Mouse (Mus musculus) forebrain, embryonic 15.5 days (tissue): Measurements from ENCODE around the gene Ush1g. TPM values are rescaled to one million over a fixed set of nuclear protein-coding genes. Genes with fewer than 3 reads are reported as not detected.

Experiments
- ATAC-seq: fragments of 200-750 bp; cut with Nextera tagmentation; replicated peaks from 2 replicates; pipeline ENCODE4 v1.8.0; 2017; ENCODE audit warnings: mild to moderate bottlenecking, moderate TSS enrichment, moderate library complexity
- H3K27ac ChIP-seq: fragments of 300-500 bp; sonication (generic); replicated peaks from 2 replicates; pipeline ENCODE4 v1.5.1; 2015; ENCODE audit warnings: mild to moderate bottlenecking, inconsistent platforms
- H3K27me3 ChIP-seq: fragments of 300-500 bp; sonication (generic); 2 replicates; pipeline ENCODE4 v1.6.1; 2015; ENCODE audit warnings: inconsistent platforms
- H3K36me3 ChIP-seq: fragments of 300-500 bp; sonication (generic); 2 replicates; pipeline ENCODE4 v1.6.1; 2015; ENCODE audit warnings: mild to moderate bottlenecking, inconsistent platforms
- H3K4me1 ChIP-seq: fragments of 300-500 bp; sonication (generic); 2 replicates; pipeline ENCODE4 v1.6.1; 2015; ENCODE audit warnings: inconsistent platforms
- H3K4me2 ChIP-seq: fragments of 300-500 bp; sonication (generic); replicated peaks from 2 replicates; pipeline ENCODE4 v1.6.1; 2015; ENCODE audit warnings: mild to moderate bottlenecking, inconsistent platforms
- H3K4me3 ChIP-seq: fragments of 300-500 bp; sonication (generic); 2 replicates; pipeline ENCODE4 v1.5.1; 2015; ENCODE audit warnings: mild to moderate bottlenecking, inconsistent platforms
- H3K9ac ChIP-seq: fragments of 300-500 bp; sonication (generic); replicated peaks from 2 replicates; pipeline ENCODE4 v1.6.1; 2015; ENCODE audit warnings: mild to moderate bottlenecking, inconsistent platforms
- H3K9me3 ChIP-seq: fragments of 300-500 bp; sonication (generic); 2 replicates; pipeline ENCODE4 v1.6.1; 2016; ENCODE audit warnings: inconsistent platforms
- WGBS: fragments of 180-500 bp; shearing (Covaris S2); methylation state at CpG from one replicate; pipeline ENCODE4 v1.1.7; 2015; ENCODE audit warnings: mixed read lengths; 5-methylcytosine and 5-hydroxymethylcytosine counted together
- polyA plus RNA-seq: library from polyadenylated mRNA; unstranded; fragments of >200 nt; fragmentation: Nextera tagmentation; extraction: Ambion mirVana; gene quantifications from 2 replicates; pipeline ENCODE4 v1.2.1, GENCODE M21; 2015

The Ush1g gene
- polyA plus RNA-seq, 1 experiment from 2014 or later: 0.05 TPM

DNA sequence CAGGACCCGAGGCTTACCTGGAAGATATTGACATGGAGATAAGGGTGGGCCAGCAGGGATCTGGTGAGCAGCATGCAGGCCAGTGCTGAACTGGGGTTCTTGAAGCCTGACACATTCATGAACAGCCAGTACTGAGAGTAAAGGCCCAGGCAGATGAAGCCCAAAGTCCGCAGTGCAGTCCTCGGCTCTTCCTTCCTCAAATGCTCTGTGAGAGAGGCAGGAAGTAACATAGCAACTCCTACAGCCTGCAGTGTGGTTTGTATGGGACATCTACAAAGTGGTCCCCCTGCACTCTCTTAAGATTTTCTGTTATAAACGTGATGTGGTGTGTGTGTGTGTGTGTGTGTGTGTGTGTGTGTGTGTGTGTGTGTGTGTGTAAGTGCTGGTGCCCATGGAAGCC, 36.6 kb downstream of the Ush1g start:
- no peaks in the 10 kb centered on the region for H3K27me3 ChIP-seq
- H3K4me1 ChIP-seq: peaks cover 16% of the 10 kb centered on the region
- no peak overlapping the region for H3K27ac ChIP-seq
- WGBS: 74% methylated on average over 4 of the region's 4 CpGs
- no peak overlapping the region for H3K4me2 ChIP-seq
- no peak for ATAC-seq
- no peaks in the 10 kb centered on the region for H3K36me3 ChIP-seq
- H3K9me3 ChIP-seq: no peaks in the 10 kb centered on the region
- no peak overlapping the region for H3K4me3 ChIP-seq
- H3K9ac ChIP-seq: no peak overlapping the region

DNA sequence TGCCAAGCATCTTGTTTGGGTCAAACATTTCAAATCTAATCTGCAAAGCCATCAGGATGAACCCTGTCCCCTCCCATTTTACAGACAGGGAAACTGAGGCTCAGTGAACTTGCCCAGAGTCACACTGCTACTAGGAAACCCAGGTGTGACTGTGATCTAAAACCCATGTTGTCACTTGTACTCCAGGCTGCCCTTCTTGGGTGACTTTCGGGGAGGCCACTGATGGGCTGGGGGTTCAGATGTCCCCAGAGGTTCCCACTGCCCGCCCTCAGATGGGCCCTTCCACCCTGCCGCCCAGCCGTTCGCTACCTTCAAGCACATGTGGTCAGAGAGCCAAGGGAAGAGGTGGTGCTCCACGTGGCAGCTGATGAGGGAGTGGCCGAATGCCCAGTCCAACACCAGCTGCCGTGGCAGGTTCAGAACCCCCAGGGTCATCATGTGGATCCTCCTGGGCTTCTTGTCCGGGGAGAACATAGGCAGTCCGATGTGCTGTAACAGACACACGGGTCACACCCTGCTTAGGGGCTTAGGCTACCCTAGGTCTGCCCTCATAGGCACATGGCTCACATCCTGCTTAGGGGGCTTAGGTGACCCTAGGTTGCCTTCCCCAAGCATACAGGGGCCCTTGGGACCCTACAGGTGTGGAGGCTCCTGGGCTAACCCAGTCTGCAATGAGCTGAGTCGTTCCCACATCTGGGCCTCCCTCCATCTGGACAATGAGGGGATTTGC, 37.8 kb downstream of the Ush1g start:
- peaks cover 16% of the 10 kb centered on the region for H3K4me1 ChIP-seq
- WGBS: 88% methylated on average over 12 of the region's 12 CpGs
- H3K9me3 ChIP-seq: no peaks in the 10 kb centered on the region
- no peaks in the 10 kb centered on the region for H3K36me3 ChIP-seq
- no peak overlapping the region for H3K27ac ChIP-seq
- no peak overlapping the region for H3K9ac ChIP-seq
- no peak overlapping the region for H3K4me2 ChIP-seq
- no peaks in the 10 kb centered on the region for H3K27me3 ChIP-seq
- no peak for ATAC-seq
- H3K4me3 ChIP-seq: no peak overlapping the region

- Histone ChIP-seq H3K4me2 (no peak overlapping the region), H3K4me1 (peaks cover 16% of the 10 kb centered on the region), H3K36me3 (no peaks in the 10 kb centered on the region), H3K4me3 (no peak overlapping the region), H3K9me3 (no peaks in the 10 kb centered on the region), H3K27ac (no peak overlapping the region), H3K9ac (no peak overlapping the region), H3K27me3 (no peaks in the 10 kb centered on the region)
- no peak for ATAC-seq
- 73% methylated on average over 9 of the region's 9 CpGs for WGBS
Measured at GRCm38 (mm10) chr11:115283486-115283765, 38.4 kb downstream of the Ush1g start.

GRCm38 (mm10) chr11:115282723-115283485, 38.9 kb downstream of the Ush1g start:
- no peak overlapping the region for H3K4me2 ChIP-seq
- H3K27ac ChIP-seq: no peak overlapping the region
- ATAC-seq: no peak
- H3K27me3 ChIP-seq: no peaks in the 10 kb centered on the region
- H3K4me1 ChIP-seq: peaks cover 18% of the 10 kb centered on the region
- WGBS: 90% methylated on average over 8 of the region's 8 CpGs
- H3K9me3 ChIP-seq: no peaks in the 10 kb centered on the region
- no peak overlapping the region for H3K9ac ChIP-seq
- no peaks in the 10 kb centered on the region for H3K36me3 ChIP-seq
- H3K4me3 ChIP-seq: no peak overlapping the region

GRCm38 (mm10) chr11:115282295-115282694, 39.5 kb downstream of the Ush1g start:
- no peaks in the 10 kb centered on the region for H3K27me3 ChIP-seq
- peak overlapping the region; percentile 19; the same call in 1 of the 2 replicates for H3K27ac ChIP-seq
- H3K4me2 ChIP-seq: no peak overlapping the region
- no peak overlapping the region for H3K9ac ChIP-seq
- no peaks in the 10 kb centered on the region for H3K36me3 ChIP-seq
- H3K4me3 ChIP-seq: no peak overlapping the region
- 81% methylated on average over 8 of the region's 8 CpGs for WGBS
- no peak for ATAC-seq
- H3K4me1 ChIP-seq: peaks cover 22% of the 10 kb centered on the region
- H3K9me3 ChIP-seq: no peaks in the 10 kb centered on the region

DNA sequence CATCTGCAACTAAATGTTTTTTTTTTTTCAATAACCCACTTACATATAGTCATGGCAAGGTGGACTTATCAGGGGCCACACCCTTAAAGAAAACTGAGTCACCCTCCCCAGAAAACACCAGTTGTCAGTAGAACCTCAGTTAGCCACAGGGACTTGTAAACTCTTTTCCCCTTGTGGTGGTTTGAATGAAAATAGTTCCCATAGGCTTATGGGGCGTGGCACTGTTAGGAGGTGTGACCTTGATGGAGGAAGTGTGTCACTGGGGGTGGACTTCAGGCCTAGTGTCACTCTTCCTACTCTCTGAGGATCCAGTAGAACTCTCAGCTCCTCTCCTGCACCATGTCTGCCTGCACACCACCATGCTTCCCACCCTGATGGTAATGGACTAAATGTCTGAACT, 42.1 kb downstream of the Ush1g start:
- 79% methylated on average over 1 of the region's 1 CpGs for WGBS
- Histone ChIP-seq H3K4me2 (no peak overlapping the region), H3K36me3 (no peaks in the 10 kb centered on the region), H3K27ac (no peak overlapping the region), H3K4me1 (peaks cover 24% of the 10 kb centered on the region), H3K27me3 (no peaks in the 10 kb centered on the region), H3K9ac (no peak overlapping the region), H3K9me3 (no peaks in the 10 kb centered on the region), H3K4me3 (no peak overlapping the region)
- no peak for ATAC-seq

DNA sequence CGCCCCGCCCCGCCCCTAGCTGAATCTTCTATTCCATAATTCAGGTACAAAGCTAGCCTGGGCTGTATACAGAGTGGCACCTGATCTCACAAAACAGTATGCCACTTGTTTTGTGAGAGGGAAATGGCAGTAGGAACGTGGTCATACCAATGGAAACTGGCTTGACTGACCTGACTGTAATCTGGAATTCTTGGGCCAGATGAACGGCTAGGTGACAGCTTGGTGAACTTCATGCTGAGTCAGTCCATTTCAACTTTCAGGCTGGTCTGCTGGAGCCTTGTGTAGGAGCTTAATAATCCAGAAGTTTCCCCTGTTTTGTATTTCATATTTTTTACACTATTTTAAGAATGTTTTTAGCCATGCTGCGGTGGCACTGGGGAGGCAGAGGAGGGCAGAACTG, 43.7 kb downstream of the Ush1g start:
- H3K9me3 ChIP-seq: no peaks in the 10 kb centered on the region
- H3K27me3 ChIP-seq: no peaks in the 10 kb centered on the region
- H3K4me3 ChIP-seq: no peak overlapping the region
- H3K4me2 ChIP-seq: no peak overlapping the region
- no peak for ATAC-seq
- H3K27ac ChIP-seq: no peak overlapping the region
- peak overlapping the region; percentile 61; the same call in 1 of the 2 replicates for H3K9ac ChIP-seq
- WGBS: 78% methylated on average over 6 of the region's 6 CpGs
- peaks cover 26% of the 10 kb centered on the region for H3K4me1 ChIP-seq
- no peaks in the 10 kb centered on the region for H3K36me3 ChIP-seq

- H3K9me3 ChIP-seq: no peaks in the 10 kb centered on the region
- H3K9ac ChIP-seq: peak overlapping the region; percentile 61
- H3K4me3 ChIP-seq: peak overlapping the region; percentile 72
- 21% methylated on average over 7 of the region's 7 CpGs for WGBS
- H3K27ac ChIP-seq: peak overlapping the region; percentile 91
- H3K36me3 ChIP-seq: no peaks in the 10 kb centered on the region
- H3K4me2 ChIP-seq: peak overlapping the region; percentile 82
- peaks cover 26% of the 10 kb centered on the region for H3K4me1 ChIP-seq
- ATAC-seq: no peak
- no peaks in the 10 kb centered on the region for H3K27me3 ChIP-seq
Measured at GRCm38 (mm10) chr11:115277604-115277975, 44.3 kb downstream of the Ush1g start.

DNA sequence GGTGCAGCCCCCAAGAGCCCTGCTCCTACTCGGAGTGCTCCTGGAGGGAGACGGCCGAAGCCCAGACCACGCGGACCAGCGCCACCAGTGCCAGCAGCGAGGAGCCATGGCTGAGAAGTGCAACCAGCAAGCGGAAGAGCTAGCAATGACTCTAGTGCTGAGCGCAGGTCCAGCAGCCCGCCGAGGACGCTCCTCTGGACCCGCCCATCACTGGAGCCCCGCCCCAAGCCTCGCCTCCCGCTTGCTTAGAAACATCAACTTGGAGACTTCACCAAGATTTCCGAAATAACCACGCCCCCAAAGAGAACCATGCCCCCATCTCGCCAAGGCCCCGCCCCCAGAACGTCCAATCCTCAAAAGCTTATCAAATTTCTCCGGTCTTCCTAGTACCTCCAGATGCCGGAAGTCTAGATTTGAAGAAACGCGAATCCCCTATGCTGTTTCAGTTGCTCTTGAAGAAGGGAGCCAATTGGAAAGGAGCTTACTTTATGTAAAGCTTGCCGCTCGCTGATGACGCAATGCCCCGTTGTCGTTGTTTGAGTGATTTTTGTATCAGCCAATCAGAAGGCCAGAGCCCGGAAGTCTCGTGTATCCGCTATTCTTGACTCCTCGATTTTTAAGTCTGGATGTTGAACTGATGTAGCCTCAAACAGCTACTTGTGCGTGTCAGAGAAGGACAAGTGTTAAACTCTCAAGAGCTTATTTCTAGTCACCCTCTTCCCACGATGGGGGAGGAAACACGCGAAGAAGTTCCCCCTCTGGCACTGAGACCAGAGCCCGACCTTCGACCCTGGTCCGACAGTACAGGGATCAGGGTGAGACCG, 44.8 kb downstream of the Ush1g start, which contains the start of gene Fdxr:
TSS of gene Fdxr (minus strand) at position 271 of the 824 bp plus-strand sequence.
- H3K4me3 ChIP-seq: peak within 1 kb of the TSS; percentile 72
- WGBS: under 1% methylated on average over 42 of the region's 42 CpGs
- H3K9ac ChIP-seq: peak within 1 kb of the TSS; percentile 75
- no peaks in the 10 kb centered on the region for H3K9me3 ChIP-seq
- peak within 1 kb of the TSS; percentile 91 for H3K27ac ChIP-seq
- H3K36me3 ChIP-seq: no peaks in the 10 kb centered on the region
- peak; percentile 97 for ATAC-seq
- peaks cover 26% of the 10 kb centered on the region for H3K4me1 ChIP-seq
- H3K4me2 ChIP-seq: peak within 1 kb of the TSS; percentile 82
- H3K27me3 ChIP-seq: no peaks in the 10 kb centered on the region

DNA sequence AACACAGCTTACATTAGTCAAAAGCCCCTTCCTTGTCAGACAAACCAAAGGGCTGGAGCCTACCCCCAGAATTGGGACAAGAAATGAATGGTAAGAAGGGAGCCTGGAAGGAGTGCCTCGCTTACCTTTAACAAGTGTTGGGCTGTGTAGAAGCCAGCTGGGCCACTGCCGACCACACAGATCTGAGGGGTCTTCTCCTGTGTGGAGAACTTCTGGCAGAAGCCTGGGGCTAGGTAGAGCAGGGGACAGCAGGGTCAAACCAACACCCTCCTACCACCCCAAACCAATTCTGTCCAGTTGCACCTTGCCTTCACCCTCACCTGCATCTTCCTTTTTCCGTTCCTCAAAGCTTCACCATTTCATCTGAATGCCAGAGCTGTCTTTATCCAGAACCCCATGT, 45.9 kb downstream of the Ush1g start:
- Histone ChIP-seq H3K36me3 (no peaks in the 10 kb centered on the region), H3K27ac (peak overlapping the region; percentile 91), H3K4me1 (peaks cover 26% of the 10 kb centered on the region), H3K27me3 (no peaks in the 10 kb centered on the region), H3K9me3 (no peaks in the 10 kb centered on the region), H3K9ac (peak overlapping the region; percentile 75), H3K4me3 (peak overlapping the region; percentile 72), H3K4me2 (peak overlapping the region; percentile 82)
- no peak for ATAC-seq
- 58% methylated on average over 3 of the region's 3 CpGs for WGBS

DNA sequence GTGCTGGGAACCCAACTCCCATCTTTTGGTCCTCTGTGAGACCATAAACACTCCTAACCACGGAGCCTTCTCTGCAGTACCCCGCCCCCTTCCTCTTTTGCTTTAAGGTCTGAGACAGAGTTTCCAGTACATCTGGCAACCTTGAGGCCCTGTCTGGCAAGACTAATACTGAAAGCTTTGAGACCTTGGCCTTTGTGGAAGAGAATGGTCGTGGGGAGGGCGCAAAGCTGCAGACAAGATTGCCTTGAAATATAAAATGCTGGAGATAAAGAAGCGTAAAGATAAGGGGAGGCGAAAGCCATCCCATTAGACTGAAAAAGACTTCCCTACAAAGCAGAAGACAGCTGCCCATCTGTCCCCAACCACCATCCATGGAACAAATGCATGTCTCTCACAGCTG, 46.3 kb downstream of the Ush1g start:
- WGBS: 91% methylated on average over 6 of the region's 6 CpGs

GRCm38 (mm10) chr11:115274771-115275170, 47.1 kb downstream of the Ush1g start:
- no peak overlapping the region for H3K9ac ChIP-seq
- no peak overlapping the region for H3K4me2 ChIP-seq
- no peak overlapping the region for H3K27ac ChIP-seq
- H3K9me3 ChIP-seq: no peaks in the 10 kb centered on the region
- H3K4me1 ChIP-seq: peaks cover 29% of the 10 kb centered on the region
- H3K36me3 ChIP-seq: no peaks in the 10 kb centered on the region
- no peak for ATAC-seq
- no peak overlapping the region for H3K4me3 ChIP-seq
- no peaks in the 10 kb centered on the region for H3K27me3 ChIP-seq
- WGBS: 93% methylated on average over 6 of the region's 6 CpGs

More for the DNA sequence above, 46.3 kb downstream of the Ush1g start:
- H3K4me3 ChIP-seq: peak overlapping the region; percentile 72; the same call in 1 of the 2 replicates
- no peaks in the 10 kb centered on the region for H3K27me3 ChIP-seq
- H3K4me1 ChIP-seq: peaks cover 26% of the 10 kb centered on the region
- no peak overlapping the region for H3K27ac ChIP-seq
- no peaks in the 10 kb centered on the region for H3K9me3 ChIP-seq
- no peak for ATAC-seq
- H3K9ac ChIP-seq: peak overlapping the region; percentile 75; the same call in 1 of the 2 replicates
- H3K36me3 ChIP-seq: no peaks in the 10 kb centered on the region
- H3K4me2 ChIP-seq: peak overlapping the region; percentile 82; the same call in 1 of the 2 replicates
